Mouse (Mus musculus) heart, embryonic 16.5 days (tissue): Measurements from ENCODE around the gene Usp25. TPM values are rescaled to one million over a fixed set of nuclear protein-coding genes. Genes with fewer than 3 reads are reported as not detected.

Source experiments
- ATAC-seq: fragments of 200-750 bp; cut with Nextera tagmentation; replicated peaks from 2 replicates; pipeline ENCODE4 v1.8.0; 2017; ENCODE audit warnings: moderate number of reproducible peaks; ENCODE audit not compliant: insufficient read depth, low FRiP score; ENCODE audit errors: extremely low read depth
- H3K27ac ChIP-seq: fragments of 300-500 bp; sonication (generic); 2 replicates; pipeline ENCODE4 v1.5.1; 2014; ENCODE audit warnings: mild to moderate bottlenecking, low read length, control low read depth, moderate library complexity
- H3K27me3 ChIP-seq: fragments of 300-500 bp; sonication (generic); 2 replicates; pipeline ENCODE4 v1.6.1; 2014; ENCODE audit warnings: low read length, mixed read lengths; ENCODE audit not compliant: control insufficient read depth, insufficient read depth
- H3K36me3 ChIP-seq: fragments of 300-500 bp; sonication (generic); 2 replicates; pipeline ENCODE4 v1.6.1; 2014; ENCODE audit not compliant: control insufficient read depth, insufficient read depth
- H3K4me1 ChIP-seq: fragments of 300-500 bp; sonication (generic); 2 replicates; pipeline ENCODE4 v1.6.1; 2014; ENCODE audit warnings: low read length, mixed read lengths; ENCODE audit not compliant: control insufficient read depth, insufficient read depth
- H3K4me2 ChIP-seq: fragments of 300-500 bp; sonication (generic); 2 replicates; pipeline ENCODE4 v1.6.1; 2014; ENCODE audit warnings: low read depth, mild to moderate bottlenecking, control low read depth, low read length
- H3K4me3 ChIP-seq: fragments of 300-500 bp; sonication (generic); 2 replicates; pipeline ENCODE4 v1.5.1; 2014; ENCODE audit warnings: mild to moderate bottlenecking, control low read depth, low read length
- H3K9ac ChIP-seq: fragments of 300-500 bp; sonication (generic); 2 replicates; pipeline ENCODE4 v1.6.1; 2014; ENCODE audit warnings: low read length, control low read depth
- H3K9me3 ChIP-seq: fragments of 300-500 bp; sonication (generic); replicated peaks from 2 replicates; pipeline ENCODE4 v1.6.1; 2016; ENCODE audit warnings: low read length; ENCODE audit not compliant: control insufficient read depth
- WGBS: fragments of 180-500 bp; shearing (Covaris S2); extraction: QIAGEN DNeasy Blood & Tissue Kit; methylation state at CpG from one replicate; pipeline ENCODE4 v1.1.7; 2014; 5-methylcytosine and 5-hydroxymethylcytosine counted together
- polyA plus RNA-seq: library from polyadenylated mRNA; unstranded; fragments of >200 nt; fragmentation: Nextera tagmentation; extraction: Ambion mirVana; gene quantifications from 2 replicates; pipeline ENCODE4 v1.2.1, GENCODE M21; 2015

The Usp25 gene
- polyA plus RNA-seq, 1 experiment from 2014 or later: 24.3 TPM

- H3K27ac ChIP-seq: no peak overlapping the region
- H3K4me2 ChIP-seq: no peak overlapping the region
- ATAC-seq: no peak
- no peak overlapping the region for H3K9ac ChIP-seq
- 75% methylated on average over 8 of the region's 8 CpGs for WGBS
- no peaks in the 10 kb centered on the region for H3K27me3 ChIP-seq
- H3K9me3 ChIP-seq: no peaks in the 10 kb centered on the region
- peaks cover 26% of the 10 kb centered on the region for H3K36me3 ChIP-seq
- no peaks in the 10 kb centered on the region for H3K4me1 ChIP-seq
- H3K4me3 ChIP-seq: no peak overlapping the region
These were observed 85.7 kb downstream of the Usp25 start for GRCm38 (mm10) chr16:77099018-77099869.

GRCm38 (mm10) chr16:77103637-77104264 is 90.2 kb downstream of the Usp25 start:
- Histone ChIP-seq H3K27ac (no peak overlapping the region), H3K4me2 (no peak overlapping the region), H3K27me3 (no peaks in the 10 kb centered on the region), H3K9me3 (no peaks in the 10 kb centered on the region), H3K36me3 (peaks cover 15% of the 10 kb centered on the region), H3K4me3 (no peak overlapping the region), H3K9ac (no peak overlapping the region), H3K4me1 (no peaks in the 10 kb centered on the region)
- WGBS: 87% methylated on average over 5 of the region's 5 CpGs
- no peak for ATAC-seq

- Histone ChIP-seq H3K9me3 (no peaks in the 10 kb centered on the region), H3K4me3 (no peak overlapping the region), H3K27ac (no peak overlapping the region), H3K36me3 (peaks cover 32% of the 10 kb centered on the region), H3K27me3 (no peaks in the 10 kb centered on the region), H3K4me2 (no peak overlapping the region), H3K9ac (no peak overlapping the region), H3K4me1 (no peaks in the 10 kb centered on the region)
- 84% methylated on average over 1 of the region's 1 CpGs for WGBS
- no peak for ATAC-seq
These were observed 97.8 kb downstream of the Usp25 start for GRCm38 (mm10) chr16:77111268-77111667.

- Histone ChIP-seq H3K9ac (no peak overlapping the region), H3K27me3 (no peaks in the 10 kb centered on the region), H3K36me3 (no peaks in the 10 kb centered on the region), H3K9me3 (no peaks in the 10 kb centered on the region), H3K4me2 (no peak overlapping the region), H3K27ac (no peak overlapping the region), H3K4me3 (no peak overlapping the region), H3K4me1 (no peaks in the 10 kb centered on the region)
- WGBS: 58% methylated on average over 1 of the region's 1 CpGs
- no peak for ATAC-seq
These were observed 112.4 kb downstream of the Usp25 start for GRCm38 (mm10) chr16:77125908-77126307.

GRCm38 (mm10) chr16:77128683-77129082 is 115.2 kb downstream of the Usp25 start:
- H3K27ac ChIP-seq: no peak overlapping the region
- ATAC-seq: no peak
- 31% methylated on average over 5 of the region's 5 CpGs for WGBS
- H3K4me1 ChIP-seq: no peaks in the 10 kb centered on the region
- H3K4me2 ChIP-seq: no peak overlapping the region
- H3K9me3 ChIP-seq: no peaks in the 10 kb centered on the region
- no peaks in the 10 kb centered on the region for H3K27me3 ChIP-seq
- H3K9ac ChIP-seq: no peak overlapping the region
- no peak overlapping the region for H3K4me3 ChIP-seq
- H3K36me3 ChIP-seq: no peaks in the 10 kb centered on the region

- no peaks in the 10 kb centered on the region for H3K27me3 ChIP-seq
These were observed 119.5 kb downstream of the Usp25 start for GRCm38 (mm10) chr16:77133055-77133454.

GRCm38 (mm10) chr16:77140651-77141050 is 127.1 kb downstream of the Usp25 start:
- Histone ChIP-seq H3K36me3 (no peaks in the 10 kb centered on the region), H3K27me3 (no peaks in the 10 kb centered on the region), H3K9ac (no peak overlapping the region), H3K4me2 (no peak overlapping the region), H3K4me1 (no peaks in the 10 kb centered on the region), H3K27ac (no peak overlapping the region), H3K9me3 (peaks cover 5% of the 10 kb centered on the region; the same call in 1 of the 2 replicates), H3K4me3 (no peak overlapping the region)
- WGBS: 80% methylated on average over 7 of the region's 7 CpGs
- ATAC-seq: no peak

More at GRCm38 (mm10) chr16:77133055-77133454, 119.5 kb downstream of the Usp25 start:
- H3K36me3 ChIP-seq: no peaks in the 10 kb centered on the region
- ATAC-seq: no peak
- H3K4me1 ChIP-seq: no peaks in the 10 kb centered on the region
- H3K9ac ChIP-seq: no peak overlapping the region
- WGBS: 90% methylated on average over 5 of the region's 5 CpGs
- H3K4me2 ChIP-seq: no peak overlapping the region
- no peak overlapping the region for H3K4me3 ChIP-seq
- peaks cover 5% of the 10 kb centered on the region; the same call in 1 of the 2 replicates for H3K9me3 ChIP-seq
- no peak overlapping the region for H3K27ac ChIP-seq

- ATAC-seq: no peak
- Histone ChIP-seq H3K4me2 (no peak overlapping the region), H3K27ac (no peak overlapping the region), H3K4me3 (no peak overlapping the region), H3K9ac (no peak overlapping the region), H3K27me3 (no peaks in the 10 kb centered on the region), H3K4me1 (no peaks in the 10 kb centered on the region), H3K36me3 (no peaks in the 10 kb centered on the region), H3K9me3 (no peaks in the 10 kb centered on the region)
- WGBS: 94% methylated on average over 5 of the region's 5 CpGs
These were observed 133.3 kb downstream of the Usp25 start for GRCm38 (mm10) chr16:77146801-77147200.

- Histone ChIP-seq H3K4me1 (no peaks in the 10 kb centered on the region), H3K27ac (no peak overlapping the region), H3K27me3 (no peaks in the 10 kb centered on the region), H3K36me3 (no peaks in the 10 kb centered on the region), H3K9ac (no peak overlapping the region), H3K4me3 (no peak overlapping the region), H3K9me3 (no peaks in the 10 kb centered on the region), H3K4me2 (no peak overlapping the region)
- ATAC-seq: no peak
- WGBS: 55% methylated on average over 8 of the region's 8 CpGs
These were observed 136.8 kb downstream of the Usp25 start for GRCm38 (mm10) chr16:77150338-77150737.
